Mouse (Mus musculus): ENCODE data around the gene Macrod2.

GRCm38 (mm10) chr2:142261046-142261445 is 1865.9 kb downstream of the Macrod2 start:
- no peak for TF ChIP-seq EP300 (IDR thresholded peaks at IDR 0.05; ENCODE audit: low read depth)
- TF ChIP-seq CTCF (IDR thresholded peaks at IDR 0.05; ENCODE audit: low read depth) = no peak
